Mouse (Mus musculus) heart, adult 10 weeks (tissue): ENCODE data around the gene Mrpl22. TPM values are rescaled to one million over a fixed set of nuclear protein-coding genes. Genes with fewer than 3 reads are reported as not detected.

Experiments used
- polyA plus RNA-seq: library from polyadenylated mRNA; stranded (reverse); fragments of 350-450 nt; fragmentation: Illumina TruSeq; extraction: RNeasy Lipid Tissue Mini Kit (QIAGEN cat#74804); gene quantifications from one replicate; pipeline ENCODE4 v1.2.3, GENCODE M21; 2014; ENCODE audit warnings: low read depth, low replicate concordance

Mrpl22 gene
- polyA plus RNA-seq: 71.7 TPM

GRCm38 (mm10) chr11:58171459-58172091, at the start of gene Mrpl22:
Mrpl22 (plus strand) TSS chr11:58171661.

GRCm38 (mm10) chr11:58168167-58168915, 3.1 kb upstream of the Mrpl22 start, which contains the start of gene Gemin5:
Gemin5 (minus strand) TSS chr11:58168539.

GRCm38 (mm10) chr11:58199229-58200037, 28.0 kb downstream of the Mrpl22 start, which contains the start of the genes Igtp and Irgm2:
Igtp (plus strand) TSS chr11:58199556.
Irgm2 (plus strand) TSS chr11:58199618.

Other genes starting within 250 kb of the Mrpl22 start
- 40.5 TPM for gene Larp1, start 162.6 kb upstream of the Mrpl22 start, polyA plus RNA-seq
- not detected for gene Gm12248, start 78.5 kb upstream of the Mrpl22 start, polyA plus RNA-seq
- 45.8 TPM for gene Cnot8, start 67.5 kb upstream of the Mrpl22 start, polyA plus RNA-seq
- 6.6 TPM for gene Gemin5, start 3.1 kb upstream of the Mrpl22 start, polyA plus RNA-seq
- gene Igtp, start 27.9 kb downstream of the Mrpl22 start, polyA plus RNA-seq: 17.0 TPM
- gene Irgm2, start 28.0 kb downstream of the Mrpl22 start, polyA plus RNA-seq: 13.4 TPM
- not detected for gene 4930438A08Rik, start 103.1 kb downstream of the Mrpl22 start, polyA plus RNA-seq
- 8.9 TPM for gene Zfp692, start 135.4 kb downstream of the Mrpl22 start, polyA plus RNA-seq
- 47.2 TPM for gene Zfp672, start 158.7 kb downstream of the Mrpl22 start, polyA plus RNA-seq
- 29.4 TPM for gene Sh3bp5l, start 159.1 kb downstream of the Mrpl22 start, polyA plus RNA-seq
- gene Lypd8, start 207.4 kb downstream of the Mrpl22 start, polyA plus RNA-seq: not detected
- gene 1810065E05Rik, start 249.4 kb downstream of the Mrpl22 start, polyA plus RNA-seq: not detected